Mouse (Mus musculus) Patski (cell line): ENCODE results near the gene Atxn7. TPM values are rescaled to one million over a fixed set of nuclear protein-coding genes. Genes with fewer than 3 reads are reported as not detected.

Experiments
- ATAC-seq: fragments of 100-300 bp; one replicate; pipeline ENCODE4 v1.8.0; 2021
- CTCF ChIA-PET: fragments of 350-600 bp; sonication (Branson Sonifier 250); formaldehyde crosslinking; loops from one replicate; lab custom pipeline; 2022; ENCODE audit warnings: inconsistent platforms; lab: Charles Lee
- POLR2A ChIA-PET: fragments of 350-600 bp; sonication (Branson Sonifier 250); formaldehyde crosslinking; loops from one replicate; lab custom pipeline; 2022; ENCODE audit warnings: antibody characterized with exemption, inconsistent platforms; lab: Charles Lee
- DNase-seq: peaks from one replicate; pipeline ENCODE4 v3.0.0-alpha.2; 2011; ENCODE audit warnings: low read depth, low spot score
- H3K27me3 ChIP-seq: fragments of 371-371 bp; one replicate; pipeline ENCODE4 v1.5.1; 2021
- CTCF ChIP-seq: fragments of 100-300 bp; IDR thresholded peaks from one replicate; pipeline ENCODE4 v1.5.1; 2021
- in situ Hi-C: fragments of 300-500 bp; cut with MboI; formaldehyde crosslinking; loops from 3 replicates; pipeline ENCODE4 v1.11.1; 2018; ENCODE audit warnings: low pct_unique_long_range_greater_than_20kb, mixed read lengths
- polyA plus RNA-seq: library from polyadenylated mRNA; unstranded; gene quantifications from one replicate; pipeline ENCODE4 v1.2.3, GENCODE M21; 2021

The Atxn7 gene
- polyA plus RNA-seq, 1 experiment from 2014 or later: 11.3 TPM

GRCm38 (mm10) chr14:14110710-14111109, 149.5 kb downstream of the Atxn7 start:
- ChIA-PET CTCF (interaction anchor here (1.2 kb wide), 1 partner anchor 193 kb away, joined by 3 read pairs; no protein-coding TSS in a partner anchor), POLR2A (no interaction called here)
- no peak for TF ChIP-seq CTCF
- ATAC-seq (no peak), DNase-seq (no peak)
- H3K27me3 ChIP-seq: no peaks in the 10 kb centered on the region
- in situ Hi-C loops: loop anchor here (25.0 kb wide), 2 partner anchors 548 to 748 kb away; no protein-coding TSS in a partner anchor

GRCm38 (mm10) chr14:14120230-14121096, 159.2 kb downstream of the Atxn7 start, which contains the start of gene Psmd6:
Psmd6 (minus strand) TSS chr14:14120984.
- ATAC-seq (peak; percentile 96), DNase-seq (peak; percentile 31)
- ChIA-PET CTCF (interaction anchor here (1.4 kb wide), 1 partner anchor 22 kb away, joined by 3 read pairs; no protein-coding TSS in a partner anchor), POLR2A (no interaction called here)
- TF ChIP-seq CTCF: peak; percentile 100
- peaks cover 4% of the 10 kb centered on the region for H3K27me3 ChIP-seq
- in situ Hi-C loops: loop anchor here (25.0 kb wide), 2 partner anchors 558 to 758 kb away; no protein-coding TSS in a partner anchor

Other genes with a start within 250 kb of the Atxn7 start
- gene Gm281, start 47.0 kb upstream of the Atxn7 start, polyA plus RNA-seq: not detected
- 158 TPM for gene Thoc7, start 412 bp downstream of the Atxn7 start, polyA plus RNA-seq
- gene Psmd6, start 159.5 kb downstream of the Atxn7 start, polyA plus RNA-seq: 159 TPM
- gene Olfr720, start 225.4 kb downstream of the Atxn7 start, polyA plus RNA-seq: not detected